Mouse (Mus musculus) limb, embryonic 11.5 days (tissue): Measurements from ENCODE around the gene Kdm5c. TPM values are rescaled to one million over a fixed set of nuclear protein-coding genes. Genes with fewer than 3 reads are reported as not detected.
"Not testable (repeated sequence)": the region's sequence is repeated elsewhere in the genome, so short reads cannot be mapped to it uniquely, and the experiment has no call there.

ENCODE experiments used
- ATAC-seq: fragments of 200-750 bp; cut with Nextera tagmentation; 2 replicates; pipeline ENCODE4 v1.8.0; 2017; ENCODE audit warnings: low read depth; ENCODE audit not compliant: insufficient number of reproducible peaks, low FRiP score, low TSS enrichment
- DNase-seq: peaks from one replicate; pipeline ENCODE4 v3.0.0-alpha.2; 2015; ENCODE audit warnings: low spot score
- H3K27ac ChIP-seq: fragments of 300-500 bp; sonication (generic); replicated peaks from 2 replicates; pipeline ENCODE4 v1.5.1; 2014; ENCODE audit warnings: low read depth, mild to moderate bottlenecking, low read length
- H3K27me3 ChIP-seq: fragments of 300-500 bp; sonication (generic); 2 replicates; pipeline ENCODE4 v1.6.1; 2014; ENCODE audit warnings: mild to moderate bottlenecking, low read length, mixed read lengths; ENCODE audit not compliant: control insufficient read depth, insufficient read depth
- H3K36me3 ChIP-seq: fragments of 300-500 bp; sonication (generic); 2 replicates; pipeline ENCODE4 v1.6.1; 2014; ENCODE audit warnings: mild to moderate bottlenecking, low read length, moderate library complexity, mixed read lengths; ENCODE audit not compliant: control insufficient read depth, insufficient read depth
- H3K4me1 ChIP-seq: fragments of 300-500 bp; sonication (generic); 2 replicates; pipeline ENCODE4 v1.6.1; 2014; ENCODE audit warnings: low read length, mixed read lengths; ENCODE audit not compliant: control insufficient read depth, insufficient read depth
- H3K4me2 ChIP-seq: fragments of 300-500 bp; sonication (generic); 2 replicates; pipeline ENCODE4 v1.6.1; 2014; ENCODE audit warnings: low read depth, mild to moderate bottlenecking, moderate library complexity; ENCODE audit not compliant: severe bottlenecking
- H3K4me3 ChIP-seq: fragments of 300-500 bp; sonication (generic); 2 replicates; pipeline ENCODE4 v1.5.1; 2014; ENCODE audit warnings: low read depth, low read length
- H3K9ac ChIP-seq: fragments of 300-500 bp; sonication (generic); 2 replicates; pipeline ENCODE4 v1.6.1; 2014; ENCODE audit warnings: mild to moderate bottlenecking, low read length
- H3K9me3 ChIP-seq: fragments of 300-500 bp; sonication (generic); 2 replicates; pipeline ENCODE4 v1.6.1; 2016; ENCODE audit warnings: low read length; ENCODE audit not compliant: control insufficient read depth
- WGBS: fragments of 180-500 bp; shearing (Covaris S2); extraction: QIAGEN DNeasy Blood & Tissue Kit; methylation state at CpG from one replicate; pipeline ENCODE4 v1.1.7; 2014; 5-methylcytosine and 5-hydroxymethylcytosine counted together
- polyA plus RNA-seq: library from polyadenylated mRNA; unstranded; fragments of >200 nt; fragmentation: Nextera tagmentation; extraction: Ambion mirVana; gene quantifications from 2 replicates; pipeline ENCODE4 v1.2.1, GENCODE M21; 2014

The Kdm5c gene
- polyA plus RNA-seq, 1 experiment from 2014 or later: 33.8 TPM

- H3K36me3 ChIP-seq: peaks cover 12% of the 10 kb centered on the region; the same call in 1 of the 2 replicates
- not testable (repeated sequence) for H3K4me3 ChIP-seq, H3K9me3 ChIP-seq, DNase-seq, H3K27me3 ChIP-seq, H3K27ac ChIP-seq, H3K4me2 ChIP-seq, H3K9ac ChIP-seq, ATAC-seq, H3K4me1 ChIP-seq
- 85% methylated on average over 6 of the region's 6 CpGs for WGBS
These were observed 10.3 kb downstream of the Kdm5c start for GRCm38 (mm10) chrX:152243140-152243539.

GRCm38 (mm10) chrX:152244492-152245189 is 11.8 kb downstream of the Kdm5c start:
- Histone ChIP-seq H3K36me3 (peaks cover 14% of the 10 kb centered on the region; the same call in 1 of the 2 replicates), H3K9me3 (no peaks in the 10 kb centered on the region)

GRCm38 (mm10) chrX:152271189-152271588 is 38.4 kb downstream of the Kdm5c start:
- no peaks in the 10 kb centered on the region for H3K27me3 ChIP-seq
- no peak overlapping the region for H3K4me2 ChIP-seq
- no peak overlapping the region for H3K9ac ChIP-seq
- H3K27ac ChIP-seq: no peak overlapping the region
- no peak for DNase-seq
- peaks cover 30% of the 10 kb centered on the region for H3K36me3 ChIP-seq
- 95% methylated on average over 11 of the region's 11 CpGs for WGBS
- no peaks in the 10 kb centered on the region for H3K4me1 ChIP-seq
- no peak overlapping the region for H3K4me3 ChIP-seq
- ATAC-seq: no peak
- no peaks in the 10 kb centered on the region for H3K9me3 ChIP-seq

More at GRCm38 (mm10) chrX:152244492-152245189, 11.8 kb downstream of the Kdm5c start:
- Histone ChIP-seq H3K4me2 (no peak overlapping the region), H3K27me3 (no peaks in the 10 kb centered on the region), H3K4me3 (no peak overlapping the region), H3K4me1 (no peaks in the 10 kb centered on the region), H3K27ac (no peak overlapping the region), H3K9ac (no peak overlapping the region)
- DNase-seq (no peak), ATAC-seq (no peak)
- 88% methylated on average over 2 of the region's 2 CpGs for WGBS

GRCm38 (mm10) chrX:152279384-152279783 is 46.6 kb downstream of the Kdm5c start:
- no peak for ATAC-seq
- no peak overlapping the region for H3K27ac ChIP-seq
- no peak overlapping the region for H3K9ac ChIP-seq
- no peaks in the 10 kb centered on the region for H3K27me3 ChIP-seq
- H3K4me3 ChIP-seq: no peak overlapping the region
- H3K4me2 ChIP-seq: no peak overlapping the region
- no peaks in the 10 kb centered on the region for H3K4me1 ChIP-seq
- no peaks in the 10 kb centered on the region for H3K9me3 ChIP-seq
- DNase-seq: no peak
- WGBS: 91% methylated on average over 6 of the region's 6 CpGs
- H3K36me3 ChIP-seq: 0 out of 2 replicates have a peak, but pooled peaks cover 2% of the 10 kb centered on the region

- no peak overlapping the region for H3K27ac ChIP-seq
- no peak overlapping the region for H3K4me3 ChIP-seq
- H3K4me2 ChIP-seq: no peak overlapping the region
- WGBS: 85% methylated on average over 3 of the region's 3 CpGs
- DNase-seq: no peak
- no peaks in the 10 kb centered on the region for H3K27me3 ChIP-seq
- no peaks in the 10 kb centered on the region for H3K9me3 ChIP-seq
- no peak for ATAC-seq
- H3K36me3 ChIP-seq: no peaks in the 10 kb centered on the region
- no peak overlapping the region for H3K9ac ChIP-seq
- no peaks in the 10 kb centered on the region for H3K4me1 ChIP-seq
These were observed 51.9 kb downstream of the Kdm5c start for GRCm38 (mm10) chrX:152284746-152285145.

GRCm38 (mm10) chrX:152287026-152287425 is 54.2 kb downstream of the Kdm5c start:
- not testable (repeated sequence) for H3K4me2 ChIP-seq, H3K36me3 ChIP-seq, ATAC-seq, H3K4me3 ChIP-seq, H3K27ac ChIP-seq, H3K9ac ChIP-seq, H3K27me3 ChIP-seq, H3K9me3 ChIP-seq, H3K4me1 ChIP-seq, DNase-seq
- 32% methylated on average over 1 of the region's 1 CpGs for WGBS

GRCm38 (mm10) chrX:152306224-152306623 is 73.4 kb downstream of the Kdm5c start:
- Histone ChIP-seq H3K9ac (no peak overlapping the region), H3K27ac (no peak overlapping the region), H3K9me3 (no peaks in the 10 kb centered on the region), H3K4me3 (no peak overlapping the region), H3K4me2 (no peak overlapping the region), H3K4me1 (no peaks in the 10 kb centered on the region), H3K36me3 (no peaks in the 10 kb centered on the region), H3K27me3 (no peaks in the 10 kb centered on the region)
- no peak for ATAC-seq
- DNase-seq: no peak
- WGBS: 79% methylated on average over 2 of the region's 2 CpGs

- Histone ChIP-seq H3K9ac (no peak overlapping the region), H3K27me3 (no peaks in the 10 kb centered on the region), H3K4me3 (no peak overlapping the region), H3K9me3 (no peaks in the 10 kb centered on the region), H3K36me3 (no peaks in the 10 kb centered on the region), H3K4me2 (no peak overlapping the region), H3K4me1 (no peaks in the 10 kb centered on the region), H3K27ac (no peak overlapping the region)
- DNase-seq (no peak), ATAC-seq (no peak)
These were observed 74.6 kb downstream of the Kdm5c start for GRCm38 (mm10) chrX:152307371-152307770.

- no peak overlapping the region for H3K27ac ChIP-seq
- WGBS: 70% methylated on average over 2 of the region's 2 CpGs
- H3K4me3 ChIP-seq: no peak overlapping the region
- H3K9me3 ChIP-seq: no peaks in the 10 kb centered on the region
- H3K27me3 ChIP-seq: no peaks in the 10 kb centered on the region
- H3K4me1 ChIP-seq: no peaks in the 10 kb centered on the region
- no peak for ATAC-seq
- H3K9ac ChIP-seq: no peak overlapping the region
- peak; percentile 32 for DNase-seq
- H3K36me3 ChIP-seq: no peaks in the 10 kb centered on the region
- no peak overlapping the region for H3K4me2 ChIP-seq
These were observed 75.1 kb downstream of the Kdm5c start for GRCm38 (mm10) chrX:152307942-152308341.
